Mouse (Mus musculus) embryo, embryonic 11.5 days (tissue): ENCODE measurements at regions not wholly inside any gene's neighbourhood (a gene's known extent, or its start where the extent isn't known, plus 50 kb on each side); places are given as distances from the start of the nearest gene placed in this dataset.
A peak's percentile ranks its signal among the peaks of the same experiment; 100 is the strongest.

Source experiments
- DNase-seq: peaks from one replicate; pipeline ENCODE4 v3.0.0-alpha.2; 2012; ENCODE audit warnings: low read depth, low spot score

DNA sequence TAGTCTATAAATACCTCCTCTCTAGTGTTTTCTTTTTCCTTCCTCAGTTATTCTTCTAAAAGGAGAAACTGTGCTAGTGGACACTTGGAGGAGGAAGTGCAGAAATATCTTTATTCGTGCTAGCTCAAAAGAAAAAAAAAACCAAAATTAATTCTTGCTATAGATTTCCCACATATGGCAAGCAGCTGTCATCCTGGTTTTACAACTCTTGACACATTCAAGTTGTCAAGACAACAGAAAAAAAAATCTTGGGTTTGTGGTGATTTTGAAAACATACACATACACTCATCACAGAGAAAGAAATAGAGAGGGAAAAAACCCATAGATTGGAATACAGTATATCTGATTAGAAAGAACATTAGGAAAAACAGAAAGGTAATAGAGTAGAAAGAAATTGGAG, 352.8 kb upstream of the Slco3a1 start:
- no peak for DNase-seq

DNA sequence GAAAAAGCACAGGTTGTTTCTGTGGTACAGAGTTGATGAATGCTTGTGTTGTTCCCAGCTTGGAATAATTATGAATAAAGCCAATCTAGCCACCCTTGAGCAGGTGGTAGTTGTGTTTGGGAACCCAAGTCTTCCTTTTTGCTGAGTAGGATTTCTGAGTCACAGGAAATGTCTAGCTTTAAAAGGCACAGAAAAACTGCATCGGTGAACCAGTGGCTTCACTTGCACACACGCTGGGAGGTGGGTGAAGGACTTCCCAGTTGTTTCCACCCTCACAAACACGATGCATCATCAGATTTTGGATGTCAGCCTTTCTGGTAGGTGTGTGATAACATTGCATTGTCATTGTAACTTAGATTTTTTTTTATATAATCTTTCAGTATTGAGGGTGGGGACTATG, 322.9 kb upstream of the Slco3a1 start:
- DNase-seq, result no peak

- DNase-seq, result no peak
Measured at GRCm38 (mm10) chr7:74876667-74877066, 322.1 kb upstream of the Slco3a1 start.

DNA sequence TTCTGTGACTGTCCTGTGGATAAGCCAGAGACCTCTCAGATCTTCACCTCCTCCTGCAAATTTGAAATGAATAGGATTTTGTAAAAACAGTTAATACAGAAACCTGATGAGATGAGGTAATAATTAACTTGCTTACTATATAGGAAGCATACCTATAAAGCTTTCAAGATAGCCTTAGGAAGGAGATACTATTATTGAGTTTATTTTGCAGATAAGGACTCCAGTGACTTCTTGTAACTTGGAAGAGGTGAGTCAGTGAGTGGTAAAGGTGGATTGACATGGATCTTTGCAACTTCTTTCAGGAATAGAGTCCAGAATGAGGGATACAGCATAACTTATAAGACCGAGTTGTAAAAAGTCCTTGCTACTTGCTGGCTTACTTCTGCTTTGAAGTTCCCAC, 315.7 kb upstream of the Slco3a1 start:
- DNase-seq, result no peak

DNA sequence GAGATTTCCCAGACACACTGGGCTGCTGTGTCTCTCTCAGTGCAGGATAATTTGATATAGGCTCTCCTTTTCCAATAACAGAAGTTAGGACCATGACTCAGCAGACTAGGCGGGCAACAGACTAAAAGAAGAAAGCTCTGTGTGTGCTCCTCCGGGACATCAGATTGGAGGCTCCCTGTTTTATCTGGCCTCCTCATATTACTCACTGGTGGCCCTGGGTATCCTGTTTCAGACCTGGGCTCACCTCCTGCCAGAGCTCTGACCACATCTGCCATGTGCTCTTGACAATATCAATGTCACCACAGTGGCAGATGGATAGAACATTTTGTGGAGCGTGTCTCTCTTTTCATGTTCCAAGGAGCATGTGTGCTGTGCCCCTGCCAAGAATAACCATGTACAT, 308.1 kb upstream of the Slco3a1 start:
- peak; percentile 22 for DNase-seq

GRCm38 (mm10) chr7:74844306-74844929, 289.8 kb upstream of the Slco3a1 start:
- no peak for DNase-seq

DNA sequence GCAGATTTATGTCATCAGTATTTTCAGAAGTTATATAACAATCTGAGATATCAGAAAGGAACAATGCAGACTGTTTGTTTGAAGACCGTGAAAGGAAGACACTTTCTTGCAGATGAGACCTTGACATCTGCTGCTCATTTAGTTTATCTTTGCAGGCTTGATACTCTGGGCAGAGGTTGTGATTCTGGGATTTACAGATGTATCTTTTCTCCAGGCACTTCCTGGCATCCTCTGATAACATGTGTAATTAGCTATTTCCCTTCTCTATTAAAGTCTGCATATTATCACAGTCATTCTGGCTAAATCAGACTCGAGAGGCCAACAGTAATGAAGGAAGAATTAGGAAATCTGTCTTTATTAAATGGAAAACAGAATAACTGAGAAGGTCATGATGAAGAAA, 268.7 kb upstream of the Slco3a1 start:
- DNase-seq, result no peak

DNA sequence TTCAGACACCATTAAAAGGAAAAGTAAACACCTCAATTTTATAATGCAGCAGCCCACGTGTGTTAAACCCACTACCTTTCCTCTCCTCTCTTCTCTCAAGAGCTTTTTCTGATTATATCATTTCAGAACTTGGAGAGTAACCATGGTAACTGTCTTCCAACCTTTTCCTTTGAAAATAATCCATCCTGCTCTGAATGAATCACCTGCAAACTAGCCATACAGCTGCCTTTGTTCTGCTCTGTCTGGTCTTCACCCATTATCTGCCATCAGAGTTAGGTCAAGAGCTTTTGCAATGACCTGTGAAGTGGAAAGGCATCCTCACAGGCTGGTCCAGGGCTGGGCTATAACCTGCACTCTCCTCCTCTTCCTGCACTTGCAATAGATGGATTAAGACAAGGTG, 238.7 kb upstream of the Slco3a1 start:
- DNase-seq, result no peak

GRCm38 (mm10) chr7:74788696-74789095, 234.1 kb upstream of the Slco3a1 start:
- DNase-seq, result no peak

- no peak for DNase-seq
Measured at GRCm38 (mm10) chr7:74771435-74772406, 217.1 kb upstream of the Slco3a1 start.

- no peak for DNase-seq
Measured at GRCm38 (mm10) chr7:74766550-74766949, 212.0 kb upstream of the Slco3a1 start.

- no peak for DNase-seq
Measured at GRCm38 (mm10) chr7:74757469-74757868, 202.9 kb upstream of the Slco3a1 start.

GRCm38 (mm10) chr7:74747704-74748103, 193.1 kb upstream of the Slco3a1 start:
- no peak for DNase-seq

DNA sequence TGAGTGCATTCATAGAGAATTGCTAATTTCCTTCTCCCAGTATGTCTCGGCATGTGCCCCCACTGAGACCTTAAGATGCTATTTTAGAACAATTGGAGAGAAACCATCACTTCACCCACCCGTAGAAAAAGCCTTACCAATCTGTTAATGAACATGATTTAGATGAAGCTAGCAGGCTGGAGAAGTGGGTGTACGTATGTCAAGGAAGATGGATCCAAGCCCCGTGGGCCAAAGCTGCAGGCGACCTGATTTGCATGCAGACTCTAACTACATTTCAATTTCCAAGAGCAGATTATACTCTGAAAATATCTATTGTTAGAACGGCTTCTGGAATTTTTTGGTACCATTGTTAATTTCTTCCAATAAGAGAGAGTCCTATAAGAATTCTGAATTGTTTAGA, 180.4 kb upstream of the Slco3a1 start:
- DNase-seq, result no peak

GRCm38 (mm10) chr7:74726324-74726991, 171.9 kb upstream of the Slco3a1 start:
- DNase-seq, result no peak

- no peak for DNase-seq
Measured at GRCm38 (mm10) chr7:74719321-74719720, 164.7 kb upstream of the Slco3a1 start.

GRCm38 (mm10) chr7:74709993-74710581, 155.5 kb upstream of the Slco3a1 start:
- DNase-seq, result no peak

DNA sequence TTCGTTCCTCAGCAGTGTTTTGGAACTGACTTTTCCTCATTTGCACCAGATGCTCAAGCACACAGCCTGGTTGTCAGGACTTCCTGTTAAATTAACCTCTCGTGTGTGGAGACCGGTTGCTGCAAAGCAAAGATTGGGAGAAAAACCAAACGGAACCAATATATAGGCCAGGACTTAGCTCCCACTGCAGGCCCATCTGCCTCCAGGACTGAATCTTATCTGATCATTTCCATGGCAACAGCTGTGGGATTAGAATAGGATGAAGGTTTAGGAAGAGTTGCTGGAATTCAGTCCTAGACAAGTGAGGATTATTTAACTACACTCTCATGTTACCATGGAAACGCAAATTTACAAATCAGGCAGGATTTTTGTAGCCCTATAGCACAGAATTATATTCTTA, 154.4 kb upstream of the Slco3a1 start:
- no peak for DNase-seq

DNA sequence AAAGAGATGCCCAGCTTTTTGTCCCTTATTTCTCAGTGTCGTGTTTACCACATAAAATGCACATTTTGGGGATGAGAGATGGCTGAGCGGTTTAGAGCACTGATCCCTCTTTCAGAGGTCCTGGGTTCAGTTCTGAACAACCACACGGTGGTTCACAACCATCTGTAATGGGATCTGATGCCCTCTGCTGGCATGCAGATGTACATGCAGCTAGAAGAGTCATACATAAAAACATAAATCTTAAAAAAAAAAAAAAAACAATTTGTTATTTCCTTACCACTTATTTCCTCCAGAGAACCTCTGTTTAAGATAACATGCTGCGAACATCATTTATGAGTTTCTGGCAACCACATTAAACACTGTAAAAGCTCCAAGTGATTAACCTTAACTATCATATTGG, 149.0 kb upstream of the Slco3a1 start:
- DNase-seq, result no peak

DNA sequence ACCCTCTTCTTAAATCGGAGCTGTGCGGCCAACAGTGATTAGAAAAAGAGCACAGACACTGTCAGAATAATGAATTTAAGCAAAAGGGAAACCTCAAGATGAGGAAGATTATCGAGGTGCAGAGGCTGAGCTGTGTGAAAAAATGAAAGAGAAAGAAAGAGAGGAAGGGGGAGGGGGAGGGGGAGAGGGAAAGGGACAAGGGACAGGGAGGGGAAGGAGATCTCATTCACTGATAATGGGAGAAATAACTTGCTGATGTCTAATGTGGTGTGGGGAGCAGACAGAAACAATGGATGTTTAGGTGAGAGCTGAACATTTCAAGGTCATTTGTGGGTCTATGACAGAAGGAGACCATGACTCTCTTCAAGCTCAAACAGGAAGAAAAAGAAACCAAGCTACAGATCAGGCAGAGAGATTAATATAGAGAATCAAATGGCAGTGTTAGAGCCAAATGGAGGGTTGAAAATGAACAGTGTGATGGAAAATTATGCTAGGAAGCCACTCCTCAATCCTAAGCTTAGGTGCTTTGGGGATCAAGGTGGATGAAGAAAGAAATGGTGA, 143.3 kb upstream of the Slco3a1 start:
- DNase-seq, result no peak

DNA sequence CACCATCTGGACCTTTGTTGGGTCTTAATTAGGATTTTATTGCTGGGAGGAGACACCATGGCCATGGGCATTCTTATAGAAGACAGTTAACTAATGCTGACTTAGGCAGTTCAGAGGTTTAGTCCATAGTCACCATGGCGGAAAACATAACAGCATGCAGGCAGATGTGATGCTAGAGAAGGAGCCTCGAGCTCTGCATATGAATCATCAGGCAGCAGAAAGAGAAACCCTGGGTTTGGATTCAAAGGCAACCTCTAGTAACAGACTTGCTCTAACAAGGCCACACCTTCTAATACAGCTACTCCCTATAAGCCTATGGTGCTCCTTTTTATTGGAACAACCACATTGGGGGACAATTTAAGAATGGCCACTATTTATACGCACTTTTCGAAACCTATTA, 141.7 kb upstream of the Slco3a1 start:
- no peak for DNase-seq

DNA sequence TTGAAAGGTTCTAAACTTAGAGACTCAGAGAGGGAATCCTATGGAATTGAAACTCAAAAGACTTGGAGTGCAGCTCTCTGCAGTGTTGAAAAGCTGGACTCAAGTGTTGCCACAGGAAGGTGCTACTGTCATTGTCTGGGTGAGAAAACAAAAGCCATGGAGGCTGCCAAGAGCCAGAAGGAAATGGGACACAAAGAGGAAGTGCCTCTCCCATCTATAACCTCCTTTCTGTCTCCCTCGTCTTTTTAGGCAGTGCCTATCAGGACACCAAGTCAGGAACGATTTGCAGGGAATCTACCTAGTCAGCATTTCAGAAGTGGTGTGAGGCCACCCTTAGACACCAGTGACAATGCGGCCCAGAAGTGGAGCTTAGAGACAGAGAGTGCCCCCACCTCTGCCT, 138.5 kb upstream of the Slco3a1 start:
- DNase-seq, result no peak
